Mouse (Mus musculus) thymus, adult 18-20 months (tissue): Measurements from ENCODE around the gene Rffl.

Experiments
- DNase-seq, 2 experiments: peaks; one replicate each; pipeline ENCODE4 v3.0.0; 2022; ENCODE audit warnings: mixed read lengths in 2 of 2

Gene Rffl

GRCm38 (mm10) chr11:82763261-82763660 is 107.7 kb downstream of the Rffl start:
- DNase-seq, result no peak

DNA sequence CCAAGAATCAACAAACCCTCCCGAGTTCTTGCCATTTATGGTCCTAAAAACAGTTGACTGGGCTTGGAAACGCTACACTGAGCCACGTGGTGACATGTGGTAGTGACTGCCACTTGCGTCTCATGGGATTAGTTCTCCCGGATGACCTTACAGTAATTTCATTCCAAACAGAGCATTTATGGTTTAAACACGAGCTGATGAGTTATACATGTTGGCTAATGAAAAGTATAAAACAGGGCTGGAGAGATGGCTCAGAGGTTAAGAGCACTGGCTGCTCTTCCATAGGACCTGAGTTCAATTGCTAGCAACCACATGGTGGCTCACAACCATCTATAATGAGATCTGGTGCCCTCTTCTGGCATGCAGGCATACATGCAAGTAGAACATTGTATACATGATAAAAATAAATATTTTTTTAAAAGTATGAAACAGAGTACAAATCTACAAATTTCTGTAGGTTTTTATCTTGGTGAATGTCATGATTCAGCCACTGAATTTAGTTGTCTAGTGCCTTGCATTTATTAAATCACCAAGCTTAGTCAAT is 108.7 kb downstream of the Rffl start:
- no peak for DNase-seq

GRCm38 (mm10) chr11:82755919-82756318 is 115.1 kb downstream of the Rffl start:
- DNase-seq, result no peak
